Mouse (Mus musculus) gastrocnemius, postnatal 14 days (tissue): ENCODE measurements at regions not wholly inside any gene's neighbourhood (a gene's known extent, or its start where the extent isn't known, plus 50 kb on each side); places are given as distances from the start of the nearest gene placed in this dataset.

Source experiments
- DNase-seq: peaks from one replicate; pipeline ENCODE4 v3.0.0; 2021; ENCODE audit warnings: mixed read lengths
- intact Hi-C: fragments of 180-260 bp; cut with DNase I; formaldehyde crosslinking; loops from one replicate; pipeline ENCODE4 v1.15.1; 2025; ENCODE audit warnings: low total_unique reads

DNA sequence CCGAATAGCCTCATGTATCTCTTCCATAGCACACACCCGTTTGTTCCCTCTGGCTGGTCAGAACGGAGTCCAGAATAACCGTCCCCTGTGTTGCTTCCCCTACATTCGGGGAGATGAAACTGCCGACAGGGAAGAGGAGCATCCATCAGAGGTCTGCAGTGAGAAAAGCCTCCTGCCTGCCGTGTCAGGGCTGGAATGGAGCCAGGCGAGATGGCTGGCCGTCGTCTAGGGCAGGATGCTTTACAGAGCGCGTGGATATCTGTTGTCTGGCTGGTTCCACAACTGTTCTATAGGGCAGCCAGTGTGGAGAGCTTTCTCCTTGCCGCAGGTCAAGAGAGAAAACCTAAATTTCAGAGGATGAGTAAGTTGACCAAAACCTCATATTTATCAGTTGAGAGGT lies 209.2 kb downstream of the Il20rb start:
- DNase-seq: no peak
- intact Hi-C loops: no loop called here

DNA sequence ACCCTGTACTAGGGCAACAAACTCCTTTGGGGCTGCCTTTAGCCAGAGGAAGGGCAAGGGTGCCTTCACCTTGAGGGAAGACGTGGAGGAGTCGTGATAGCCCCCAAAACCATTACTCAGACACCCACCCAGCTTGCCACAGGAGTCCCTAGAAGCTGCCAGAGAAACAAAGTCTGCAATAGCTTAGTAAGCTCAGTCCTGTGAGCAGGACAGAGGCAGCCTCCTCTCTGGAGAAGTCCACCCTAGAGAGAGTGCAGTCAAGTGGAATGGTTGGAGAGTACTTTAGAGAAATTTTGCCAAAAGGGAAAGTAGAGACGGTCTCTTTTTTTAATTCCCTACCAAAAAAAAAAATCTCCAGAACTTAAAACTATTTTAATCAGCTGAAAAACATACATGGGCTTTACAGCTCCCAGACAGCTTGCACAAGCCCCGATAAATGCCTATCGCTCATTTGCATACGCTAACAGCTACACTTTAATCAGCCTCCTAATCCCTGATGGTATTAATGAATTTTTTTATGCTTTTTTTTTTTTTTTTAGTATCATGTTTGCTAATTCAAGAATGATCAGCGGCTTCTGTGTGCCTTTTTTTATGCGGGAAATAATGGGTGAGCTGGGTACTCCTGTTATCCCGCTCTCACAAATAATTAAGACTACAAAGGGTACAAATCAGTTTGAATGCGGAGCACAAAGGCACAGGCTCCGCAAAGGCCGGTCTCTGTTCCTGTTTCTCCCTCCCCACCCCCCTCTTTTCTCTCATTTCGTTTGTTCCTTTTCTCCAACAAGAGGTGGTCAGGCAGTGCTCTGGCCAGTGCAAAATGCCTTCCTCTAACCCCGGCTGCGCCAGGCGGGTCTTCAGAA lies 219.8 kb downstream of the Il20rb start:
- DNase-seq: no peak
- intact Hi-C loops: no loop called here

GRCm38 (mm10) chr9:100252409-100252808 lies 234.2 kb downstream of the Il20rb start:
- intact Hi-C loops: no loop called here
- DNase-seq: no peak
